Mouse (Mus musculus): ENCODE data around the gene Nova2. TPM values are rescaled to one million over a fixed set of nuclear protein-coding genes. Genes with fewer than 3 reads are reported as not detected.

Nova2 gene
- polyA plus RNA-seq, 1 experiment: 1.1 TPM

DNA sequence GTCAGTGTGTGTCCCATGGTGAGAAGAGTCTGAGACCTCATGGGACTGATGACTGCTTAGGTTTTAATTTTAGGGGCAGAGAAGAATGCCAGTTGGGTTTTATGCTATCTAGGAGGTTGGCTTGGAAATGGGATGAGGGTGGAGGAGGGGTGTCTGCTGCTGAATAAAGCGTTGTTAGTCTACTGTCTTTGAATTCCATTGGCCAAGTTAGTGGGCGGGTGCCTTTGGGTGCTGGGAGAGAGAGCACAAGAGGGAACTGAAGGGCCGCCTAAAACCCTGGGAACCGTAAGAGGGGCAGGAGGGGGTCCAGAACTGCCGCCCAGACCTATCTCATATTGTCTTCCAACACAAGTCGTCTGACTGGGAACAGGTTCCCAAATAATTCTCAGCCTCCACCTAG lies 63.1 kb downstream of the Nova2 start:
- Histone ChIP-seq H3K4me1 (ENCODE audit: control insufficient read depth, insufficient read depth, insufficient read length, low read length) (peaks cover 5% of the 10 kb centered on the region; the same call in 1 of the 2 replicates), H3K4me3 (ENCODE audit: insufficient read depth, low read depth, low read length) (no peak overlapping the region), H3K27ac (replicated peaks; ENCODE audit: low read depth, low read length) (no peak overlapping the region)

- no peak overlapping the region for H3K4me3 ChIP-seq (ENCODE audit: insufficient read depth, low read depth, low read length)
- H3K27ac ChIP-seq (replicated peaks; ENCODE audit: low read depth, low read length): no peak overlapping the region
- peaks cover 5% of the 10 kb centered on the region; the same call in 1 of the 2 replicates for H3K4me1 ChIP-seq (ENCODE audit: control insufficient read depth, insufficient read depth, insufficient read length, low read length)
Observed at GRCm38 (mm10) chr7:18989995-18990394, 64.3 kb downstream of the Nova2 start.

DNA sequence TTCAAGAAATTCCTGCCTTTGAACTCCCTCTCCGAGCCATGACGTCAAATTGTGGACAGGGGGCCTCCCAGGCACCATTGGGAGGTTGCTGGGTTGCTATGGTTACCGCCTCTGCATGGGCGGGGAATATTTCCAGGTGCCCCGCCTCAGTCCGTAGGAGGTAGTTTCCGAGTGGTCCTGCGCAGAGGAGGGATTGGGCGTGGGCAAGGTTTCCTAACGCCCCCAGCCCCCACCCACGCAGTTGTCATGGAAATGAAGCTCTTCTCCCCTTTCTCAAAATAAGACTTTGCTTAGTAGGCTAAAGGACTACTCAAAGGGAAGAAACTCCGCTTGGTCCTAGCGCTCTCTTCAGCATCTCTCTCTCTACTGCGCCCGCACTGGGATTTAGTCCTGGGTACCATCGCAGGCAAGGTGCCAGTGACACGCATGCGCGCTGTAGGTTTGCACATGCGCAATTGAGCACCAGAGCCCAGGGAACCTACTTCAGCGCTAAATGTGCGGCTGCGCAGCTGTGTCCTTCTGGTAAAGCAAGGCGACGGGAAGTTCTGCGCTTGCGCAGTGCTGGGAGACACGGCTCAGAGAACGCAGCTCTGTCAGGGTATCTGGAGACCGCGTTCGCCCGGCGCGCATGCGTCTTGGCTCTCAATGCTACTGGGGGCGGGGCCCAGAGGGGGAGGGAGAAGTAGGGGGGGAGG lies 65.1 kb downstream of the Nova2 start, which contains the start of gene Mypop:
Gene Mypop, plus strand, starts transcription at position 645 of the 695 bp plus-strand sequence.
- no peak within 1 kb of the TSS for H3K27ac ChIP-seq (replicated peaks; ENCODE audit: low read depth, low read length)
- peak within 1 kb of the TSS; percentile 62 for H3K4me3 ChIP-seq (ENCODE audit: insufficient read depth, low read depth, low read length)
- peaks cover 5% of the 10 kb centered on the region; the same call in 1 of the 2 replicates for H3K4me1 ChIP-seq (ENCODE audit: control insufficient read depth, insufficient read depth, insufficient read length, low read length)

DNA sequence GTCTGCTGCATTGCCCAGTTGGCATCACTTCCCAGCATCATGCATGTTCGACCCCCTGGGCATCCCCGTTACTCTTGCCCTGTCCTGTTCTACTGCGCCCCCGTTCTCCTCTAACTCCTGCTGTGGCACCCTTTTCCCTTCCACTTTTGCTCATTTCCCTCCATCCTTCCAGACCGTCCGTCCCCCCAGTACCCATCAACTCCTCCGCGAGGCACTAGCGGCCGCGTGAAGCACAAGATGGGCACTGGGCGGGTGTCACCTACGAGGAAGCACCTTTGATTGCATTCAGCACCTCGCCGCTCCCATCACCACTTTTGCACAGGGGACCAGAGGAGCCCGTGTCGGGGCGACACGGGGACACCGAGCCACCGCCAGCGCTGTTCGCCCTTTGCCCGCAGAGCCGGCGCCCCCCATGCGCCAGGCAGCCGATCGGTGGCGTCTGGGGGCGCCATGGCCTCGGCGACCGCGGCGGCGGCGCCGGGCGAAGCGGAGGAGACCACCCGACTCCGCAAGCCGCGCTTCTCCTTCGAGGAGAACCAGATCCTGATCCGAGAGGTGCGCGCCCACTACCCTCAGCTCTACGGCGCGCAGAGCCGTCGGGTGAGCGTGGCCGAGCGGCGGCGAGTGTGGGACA lies 66.1 kb downstream of the Nova2 start:
- peak overlapping the region; percentile 62 for H3K4me3 ChIP-seq (ENCODE audit: insufficient read depth, low read depth, low read length)
- H3K4me1 ChIP-seq (ENCODE audit: control insufficient read depth, insufficient read depth, insufficient read length, low read length): peaks cover 5% of the 10 kb centered on the region; the same call in 1 of the 2 replicates
- no peak overlapping the region for H3K27ac ChIP-seq (replicated peaks; ENCODE audit: low read depth, low read length)

DNA sequence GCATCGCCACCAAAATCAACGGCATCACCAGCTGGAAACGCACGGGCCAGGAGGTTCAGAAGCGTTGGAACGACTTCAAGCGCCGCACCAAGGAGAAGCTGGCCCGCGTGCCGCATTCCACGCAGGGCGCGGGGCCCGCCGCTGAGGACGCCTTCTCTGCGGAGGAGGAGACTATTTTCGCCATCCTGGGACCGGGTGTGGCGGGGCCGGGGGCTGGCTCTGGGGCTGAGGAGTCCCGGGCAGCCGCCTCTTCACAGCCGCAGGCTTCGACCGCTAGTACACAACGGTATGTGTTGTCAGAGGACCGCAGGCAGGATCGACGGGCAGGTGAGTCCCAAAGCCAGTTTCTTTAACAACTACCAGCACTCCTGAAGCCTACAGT lies 66.6 kb downstream of the Nova2 start:
- no peak overlapping the region for H3K27ac ChIP-seq (replicated peaks; ENCODE audit: low read depth, low read length)
- peaks cover 5% of the 10 kb centered on the region; the same call in 1 of the 2 replicates for H3K4me1 ChIP-seq (ENCODE audit: control insufficient read depth, insufficient read depth, insufficient read length, low read length)
- H3K4me3 ChIP-seq (ENCODE audit: insufficient read depth, low read depth, low read length): peak overlapping the region; percentile 62

DNA sequence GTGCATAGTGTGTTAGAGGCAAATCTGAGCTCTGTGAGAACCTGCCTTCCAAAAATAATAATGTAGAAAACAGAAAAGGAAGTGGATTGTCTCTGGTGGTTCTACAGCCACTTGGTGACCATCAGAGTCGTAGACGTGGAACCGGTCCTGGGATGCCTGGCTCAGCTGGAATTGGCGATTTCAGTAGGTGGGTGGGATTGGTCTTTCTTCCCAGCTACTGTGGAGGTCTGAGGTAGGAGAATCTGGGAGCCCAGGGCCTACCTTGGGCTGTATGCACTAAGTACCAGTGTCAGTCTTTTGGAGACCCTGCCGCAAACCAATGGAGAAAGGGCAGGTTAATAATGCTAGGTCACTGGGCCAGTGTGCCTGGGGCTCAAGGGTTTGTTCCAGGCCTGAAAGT lies 67.3 kb downstream of the Nova2 start:
- H3K4me3 ChIP-seq (ENCODE audit: insufficient read depth, low read depth, low read length): no peak overlapping the region
- H3K4me1 ChIP-seq (ENCODE audit: control insufficient read depth, insufficient read depth, insufficient read length, low read length): peaks cover 5% of the 10 kb centered on the region; the same call in 1 of the 2 replicates
- no peak overlapping the region for H3K27ac ChIP-seq (replicated peaks; ENCODE audit: low read depth, low read length)

DNA sequence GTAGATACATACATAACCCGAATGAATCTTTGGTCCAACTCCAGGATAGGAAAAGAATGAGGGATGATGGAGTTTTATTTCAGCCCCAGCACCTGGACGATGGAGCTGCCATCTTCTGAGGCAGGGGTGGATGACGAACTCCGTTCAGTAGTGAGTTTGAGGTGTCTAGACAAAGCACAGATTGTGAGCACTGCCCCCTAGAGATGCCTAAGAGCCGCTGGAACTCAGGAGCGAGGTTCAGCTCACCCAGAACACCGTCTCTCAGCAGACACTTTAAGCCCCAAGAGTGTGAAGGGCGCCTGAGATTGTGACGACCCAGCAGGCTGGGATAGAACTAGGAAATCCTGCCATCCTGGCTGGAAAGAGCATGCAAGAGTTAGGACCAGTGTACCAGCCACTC lies 73.1 kb downstream of the Nova2 start:
- no peak overlapping the region for H3K27ac ChIP-seq (replicated peaks; ENCODE audit: low read depth, low read length)
- no peak overlapping the region for H3K4me3 ChIP-seq (ENCODE audit: insufficient read depth, low read depth, low read length)
- H3K4me1 ChIP-seq (ENCODE audit: control insufficient read depth, insufficient read depth, insufficient read length, low read length): peaks cover 5% of the 10 kb centered on the region; the same call in 1 of the 2 replicates

GRCm38 (mm10) chr7:19000421-19000820 lies 74.7 kb downstream of the Nova2 start:
- H3K4me3 ChIP-seq (ENCODE audit: insufficient read depth, low read depth, low read length): peak overlapping the region; percentile 43
- H3K27ac ChIP-seq (replicated peaks; ENCODE audit: low read depth, low read length): no peak overlapping the region
- H3K4me1 ChIP-seq (ENCODE audit: control insufficient read depth, insufficient read depth, insufficient read length, low read length): peaks cover 11% of the 10 kb centered on the region

- peak overlapping the region; percentile 59 for H3K4me3 ChIP-seq (ENCODE audit: insufficient read depth, low read depth, low read length)
- peaks cover 11% of the 10 kb centered on the region for H3K4me1 ChIP-seq (ENCODE audit: control insufficient read depth, insufficient read depth, insufficient read length, low read length)
- H3K27ac ChIP-seq (replicated peaks; ENCODE audit: low read depth, low read length): peak overlapping the region; percentile 86
Observed at GRCm38 (mm10) chr7:19001066-19001806, 75.5 kb downstream of the Nova2 start.

DNA sequence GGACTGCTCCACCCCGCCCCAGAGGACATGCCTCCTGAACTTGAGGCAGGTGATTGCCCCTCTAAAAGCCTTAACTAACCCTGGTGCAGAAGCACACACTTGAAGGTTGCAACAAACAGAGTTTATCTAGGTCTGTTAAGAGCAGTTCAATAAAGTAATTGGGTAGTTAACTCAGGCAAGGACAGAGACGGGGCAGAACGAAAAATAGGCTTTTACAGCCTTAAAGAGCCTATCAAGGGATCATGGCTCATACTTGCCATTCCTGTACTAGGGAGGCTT lies 76.1 kb downstream of the Nova2 start:
- peaks cover 11% of the 10 kb centered on the region for H3K4me1 ChIP-seq (ENCODE audit: control insufficient read depth, insufficient read depth, insufficient read length, low read length)
- H3K27ac ChIP-seq (replicated peaks; ENCODE audit: low read depth, low read length): peak overlapping the region; percentile 86; the same call in 1 of the 2 replicates

DNA sequence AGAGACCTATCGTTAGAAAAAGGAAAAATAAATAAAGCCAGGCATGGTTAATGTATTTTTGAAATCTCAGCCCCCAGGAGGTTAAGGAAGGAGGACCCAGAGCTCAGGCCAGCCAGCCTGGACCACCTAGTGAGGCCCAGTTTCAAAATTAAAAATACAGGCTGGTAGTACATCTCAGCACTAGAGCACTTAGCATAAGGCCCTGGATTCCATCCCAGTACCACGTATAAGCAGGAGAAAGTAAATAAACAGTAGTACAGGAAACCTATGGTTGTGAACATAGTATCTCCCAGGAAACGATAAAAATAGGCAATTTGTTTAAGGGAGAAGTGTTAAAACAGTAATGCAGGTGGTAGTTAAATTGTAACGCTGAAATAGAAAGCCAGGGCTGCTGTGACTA lies 76.4 kb downstream of the Nova2 start:
- Histone ChIP-seq H3K27ac (replicated peaks; ENCODE audit: low read depth, low read length) (peak overlapping the region; percentile 86; the same call in 1 of the 2 replicates), H3K4me3 (ENCODE audit: insufficient read depth, low read depth, low read length) (peak overlapping the region; percentile 65), H3K4me1 (ENCODE audit: control insufficient read depth, insufficient read depth, insufficient read length, low read length) (peaks cover 11% of the 10 kb centered on the region)

More for the DNA sequence above, 76.1 kb downstream of the Nova2 start:
- peak overlapping the region; percentile 59; the same call in 1 of the 2 replicates for H3K4me3 ChIP-seq (ENCODE audit: insufficient read depth, low read depth, low read length)

GRCm38 (mm10) chr7:19002848-19003498 lies 77.3 kb downstream of the Nova2 start:
- Histone ChIP-seq H3K4me3 (ENCODE audit: insufficient read depth, low read depth, low read length) (peak overlapping the region; percentile 65), H3K4me1 (ENCODE audit: control insufficient read depth, insufficient read depth, insufficient read length, low read length) (peaks cover 11% of the 10 kb centered on the region), H3K27ac (replicated peaks; ENCODE audit: low read depth, low read length) (peak overlapping the region; percentile 79)

DNA sequence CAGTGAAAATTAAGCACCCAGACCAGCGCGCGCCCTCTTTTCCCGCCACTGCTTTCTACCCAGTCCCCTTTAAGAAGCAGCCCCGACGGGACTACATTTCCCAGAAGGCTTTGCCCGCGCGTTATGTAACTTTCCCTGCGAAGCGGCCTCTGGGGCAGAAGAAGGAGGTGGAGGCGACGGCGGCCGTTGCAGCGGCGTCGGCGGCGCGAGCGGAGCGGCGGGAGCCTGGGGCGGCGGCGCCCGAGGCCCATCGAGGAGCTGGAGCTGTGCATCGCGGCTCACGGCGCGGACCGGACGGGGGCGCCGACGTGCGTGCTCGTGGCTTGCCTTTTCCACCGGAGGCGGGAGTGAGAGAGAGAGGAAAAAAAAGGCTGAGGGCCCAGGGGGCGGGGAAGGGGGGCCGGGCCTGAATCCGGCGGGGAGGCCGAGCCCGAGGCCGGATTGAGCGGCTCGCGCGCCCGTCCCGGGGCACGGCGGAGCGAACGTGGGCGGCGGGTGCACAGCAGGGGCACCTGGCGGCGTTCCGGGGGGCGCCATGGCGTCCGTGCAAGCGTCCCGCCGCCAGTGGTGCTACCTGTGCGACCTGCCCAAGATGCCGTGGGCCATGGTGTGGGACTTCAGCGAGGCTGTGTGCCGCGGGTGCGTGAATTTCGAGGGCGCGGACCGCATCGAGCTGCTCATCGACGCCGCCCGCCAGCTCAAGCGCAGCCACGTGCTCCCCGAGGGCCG lies 78.4 kb downstream of the Nova2 start, which contains the start of gene Irf2bp1:
Gene Irf2bp1, plus strand, starts transcription at position 143 of the 729 bp plus-strand sequence.
- peak within 1 kb of the TSS; percentile 93 for H3K4me3 ChIP-seq (ENCODE audit: insufficient read depth, low read depth, low read length)
- H3K4me1 ChIP-seq (ENCODE audit: control insufficient read depth, insufficient read depth, insufficient read length, low read length): peaks cover 11% of the 10 kb centered on the region

DNA sequence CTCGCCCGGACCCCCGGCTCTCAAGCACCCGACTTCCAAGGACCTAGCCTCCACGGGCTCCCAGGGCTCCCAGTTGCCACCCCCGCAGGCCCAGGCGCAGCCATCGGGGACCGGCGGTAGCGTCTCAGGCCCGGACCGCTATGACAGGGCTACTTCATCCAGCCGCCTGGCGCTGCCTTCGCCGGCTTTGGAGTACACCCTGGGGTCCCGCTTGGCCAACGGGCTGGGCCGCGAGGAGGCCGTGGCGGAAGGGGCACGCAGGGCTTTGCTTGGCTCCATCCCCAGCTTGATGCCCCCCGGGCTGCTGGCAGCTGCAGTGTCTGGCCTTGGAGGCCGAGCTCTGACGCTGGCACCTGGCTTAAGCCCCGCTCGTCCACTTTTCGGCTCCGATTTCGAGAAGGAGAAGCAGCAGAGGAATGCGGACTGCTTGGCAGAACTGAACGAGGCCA lies 79.0 kb downstream of the Nova2 start:
- peaks cover 11% of the 10 kb centered on the region for H3K4me1 ChIP-seq (ENCODE audit: control insufficient read depth, insufficient read depth, insufficient read length, low read length)
- no peak overlapping the region for H3K27ac ChIP-seq (replicated peaks; ENCODE audit: low read depth, low read length)
- H3K4me3 ChIP-seq (ENCODE audit: insufficient read depth, low read depth, low read length): peak overlapping the region; percentile 93

More for the DNA sequence above, 78.4 kb downstream of the Nova2 start, which contains the start of gene Irf2bp1:
- H3K27ac ChIP-seq (replicated peaks; ENCODE audit: low read depth, low read length): peak within 1 kb of the TSS; percentile 82

All from brown adipose tissue, adult 24 weeks (tissue).